Mouse (Mus musculus) thymus, postnatal 10 days (tissue): ENCODE results near the gene Kng2.
"Not testable (repeated sequence)": the region's sequence is repeated elsewhere in the genome, so short reads cannot be mapped to it uniquely, and the experiment has no call there.

Experiments used
- DNase-seq, 2 experiments: peaks; one replicate each; pipeline ENCODE4 v3.0.0; 2021; ENCODE audit warnings: low spot score in 2 of 2

The Kng2 gene

DNA sequence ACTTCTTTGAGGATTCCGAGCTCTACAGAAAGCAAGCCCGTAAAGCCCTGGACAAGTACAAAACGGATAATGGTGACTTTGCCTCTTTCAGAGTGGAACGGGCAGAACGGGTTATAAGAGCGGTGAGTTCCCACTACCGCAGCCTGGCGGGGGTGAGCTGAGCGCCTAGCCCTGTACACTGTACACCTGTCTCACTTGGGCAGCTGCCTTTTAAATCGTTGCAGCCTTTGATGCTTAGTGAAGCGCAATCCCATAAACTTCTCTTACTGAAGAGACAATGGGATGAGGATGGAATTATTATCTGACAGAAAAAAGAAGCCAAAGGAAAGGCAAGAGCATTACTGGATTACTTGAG is 73.2 kb downstream of the Kng2 start:
- no peak for DNase-seq

GRCm38 (mm10) chr16:22955397-22956084 is 73.7 kb downstream of the Kng2 start:
- DNase-seq: no peak

GRCm38 (mm10) chr16:22953069-22953468 is 76.2 kb downstream of the Kng2 start:
- DNase-seq: no peak

DNA sequence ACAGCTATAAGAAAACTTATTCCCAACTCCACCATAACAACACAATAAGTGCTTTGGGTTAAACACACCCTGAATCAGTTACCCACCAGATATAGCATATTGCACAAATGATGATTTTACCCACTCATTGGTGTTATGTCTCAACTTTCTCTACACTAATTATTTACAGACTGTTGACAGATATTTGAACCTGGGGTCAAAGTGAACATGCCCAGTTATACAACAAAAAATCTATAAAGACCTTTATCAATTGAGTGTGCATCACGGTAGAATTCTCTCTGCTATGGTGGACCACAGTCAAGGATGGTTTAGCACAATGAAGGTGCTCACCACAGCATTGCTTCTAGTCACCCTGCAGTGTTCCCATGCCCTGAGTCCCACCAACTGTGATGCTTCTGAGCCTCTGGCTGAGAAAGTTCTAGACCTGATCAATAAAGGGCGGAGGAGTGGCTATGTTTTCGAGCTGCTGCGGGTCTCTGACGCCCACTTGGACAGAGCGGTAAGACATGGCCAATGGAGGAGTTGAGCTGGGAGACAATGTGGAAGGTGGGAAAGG is 78.4 kb downstream of the Kng2 start, which contains the start of gene Hrg:
Hrg (plus strand) TSS at position 233 of the 556 bp plus-strand sequence.
- DNase-seq: no peak

- DNase-seq: no peak
Observed at GRCm38 (mm10) chr16:22947371-22947770, 81.9 kb downstream of the Kng2 start.

- not testable (repeated sequence) for DNase-seq
Observed at GRCm38 (mm10) chr16:22941825-22942476, 87.3 kb downstream of the Kng2 start.

DNA sequence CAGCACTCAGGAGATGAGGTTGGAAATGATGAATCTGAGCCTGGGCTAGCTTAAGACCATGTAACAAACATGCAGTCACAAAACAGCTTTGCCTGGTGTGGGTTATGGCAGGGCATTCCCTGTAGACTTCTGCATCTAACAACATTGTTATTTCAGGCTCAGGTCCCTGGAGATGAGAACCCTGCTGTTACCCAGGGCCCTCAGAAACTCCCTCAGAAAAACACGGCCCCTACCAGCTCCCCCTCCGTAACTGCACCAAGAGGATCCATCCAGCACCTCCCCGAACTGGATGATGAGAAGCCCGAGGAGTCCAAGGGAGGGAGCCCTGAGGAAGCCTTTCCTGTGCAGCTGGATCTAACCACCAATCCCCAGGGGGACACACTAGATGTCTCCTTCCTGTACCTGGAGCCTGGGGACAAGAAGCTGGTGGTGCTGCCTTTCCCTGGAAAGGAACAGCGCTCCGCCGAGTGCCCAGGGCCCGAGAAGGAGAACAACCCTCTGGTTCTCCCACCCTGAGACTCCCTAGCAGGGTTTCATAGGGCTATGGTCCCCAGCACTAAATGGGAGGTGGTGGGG is 90.1 kb downstream of the Kng2 start:
- DNase-seq: no peak

- DNase-seq: no peak
Observed at GRCm38 (mm10) chr16:22938541-22938940, 90.7 kb downstream of the Kng2 start.

GRCm38 (mm10) chr16:22937631-22938030 is 91.7 kb downstream of the Kng2 start:
- DNase-seq: no peak
